Mouse (Mus musculus): ENCODE measurements at regions not wholly inside any gene's neighbourhood (a gene's known extent, or its start where the extent isn't known, plus 50 kb on each side); places are given as distances from the start of the nearest gene placed in this dataset.
A peak's percentile ranks its signal among the peaks of the same experiment; 100 is the strongest.
"Not testable (repeated sequence)": the region's sequence is repeated elsewhere in the genome, so short reads cannot be mapped to it uniquely, and the experiment has no call there.

GRCm38 (mm10) chr16:20814240-20814639 is 79.9 kb upstream of the Thpo start:
- DNase-seq (ENCODE audit: low spot score) (no peak), ATAC-seq (ENCODE audit: low FRiP score) (no peak)
- no peak overlapping the region for H3K9ac ChIP-seq (ENCODE audit: low read depth, low read length)
- H3K27ac ChIP-seq (ENCODE audit: low read depth, low read length), result no peak overlapping the region
- H3K27me3 ChIP-seq (ENCODE audit: control insufficient read depth, insufficient read depth, low read length), result no peaks in the 10 kb centered on the region
- no peak overlapping the region for H3K4me2 ChIP-seq (replicated peaks; ENCODE audit: low read depth, low read length)
- H3K4me1 ChIP-seq (replicated peaks; ENCODE audit: control insufficient read depth, insufficient read depth, low read length), result no peaks in the 10 kb centered on the region
- H3K36me3 ChIP-seq (ENCODE audit: control insufficient read depth, insufficient read depth, low read length), result no peaks in the 10 kb centered on the region
- H3K4me3 ChIP-seq (ENCODE audit: low read depth, low read length), result no peak overlapping the region
- H3K9me3 ChIP-seq (ENCODE audit: control insufficient read depth, low read length), result no peaks in the 10 kb centered on the region

- not testable (repeated sequence) for H3K27ac ChIP-seq (ENCODE audit: low read depth, low read length); H3K36me3 ChIP-seq (ENCODE audit: control insufficient read depth, insufficient read depth, low read length); H3K4me2 ChIP-seq (replicated peaks; ENCODE audit: low read depth, low read length); H3K9me3 ChIP-seq (ENCODE audit: control insufficient read depth, low read length); H3K27me3 ChIP-seq (ENCODE audit: control insufficient read depth, insufficient read depth, low read length); H3K4me3 ChIP-seq (ENCODE audit: low read depth, low read length); ATAC-seq (ENCODE audit: low FRiP score); H3K4me1 ChIP-seq (replicated peaks; ENCODE audit: control insufficient read depth, insufficient read depth, low read length); DNase-seq (ENCODE audit: low spot score); H3K9ac ChIP-seq (ENCODE audit: low read depth, low read length)
- WGBS, result 69% methylated on average over 5 of the region's 5 CpGs
These were observed 77.7 kb upstream of the Thpo start for GRCm38 (mm10) chr16:20812025-20812424.

- Histone ChIP-seq H3K4me3 (ENCODE audit: low read depth, low read length) (no peak overlapping the region), H3K9me3 (ENCODE audit: control insufficient read depth, low read length) (no peaks in the 10 kb centered on the region), H3K9ac (ENCODE audit: low read depth, low read length) (no peak overlapping the region), H3K4me1 (replicated peaks; ENCODE audit: control insufficient read depth, insufficient read depth, low read length) (no peaks in the 10 kb centered on the region), H3K27ac (ENCODE audit: low read depth, low read length) (no peak overlapping the region), H3K27me3 (ENCODE audit: control insufficient read depth, insufficient read depth, low read length) (no peaks in the 10 kb centered on the region), H3K36me3 (ENCODE audit: control insufficient read depth, insufficient read depth, low read length) (no peaks in the 10 kb centered on the region), H3K4me2 (replicated peaks; ENCODE audit: low read depth, low read length) (no peak overlapping the region)
- DNase-seq (ENCODE audit: low spot score) (no peak), ATAC-seq (ENCODE audit: low FRiP score) (no peak)
- WGBS, result 85% methylated on average over 3 of the region's 3 CpGs
These were observed 76.0 kb upstream of the Thpo start for GRCm38 (mm10) chr16:20810322-20810721.

GRCm38 (mm10) chr16:20808263-20808662 is 74.0 kb upstream of the Thpo start:
- Histone ChIP-seq H3K27me3 (ENCODE audit: control insufficient read depth, insufficient read depth, low read length) (no peaks in the 10 kb centered on the region), H3K4me3 (ENCODE audit: low read depth, low read length) (no peak overlapping the region), H3K4me2 (replicated peaks; ENCODE audit: low read depth, low read length) (no peak overlapping the region), H3K27ac (ENCODE audit: low read depth, low read length) (no peak overlapping the region), H3K9me3 (ENCODE audit: control insufficient read depth, low read length) (no peaks in the 10 kb centered on the region), H3K4me1 (replicated peaks; ENCODE audit: control insufficient read depth, insufficient read depth, low read length) (0 out of 2 replicates have a peak, but pooled peaks cover 2% of the 10 kb centered on the region), H3K36me3 (ENCODE audit: control insufficient read depth, insufficient read depth, low read length) (no peaks in the 10 kb centered on the region), H3K9ac (ENCODE audit: low read depth, low read length) (no peak overlapping the region)
- 90% methylated on average over 2 of the region's 2 CpGs for WGBS
- ATAC-seq (ENCODE audit: low FRiP score) (no peak), DNase-seq (ENCODE audit: low spot score) (no peak)

- Histone ChIP-seq H3K9me3 (ENCODE audit: control insufficient read depth, low read length) (no peaks in the 10 kb centered on the region), H3K27ac (ENCODE audit: low read depth, low read length) (no peak overlapping the region)
- WGBS, result 89% methylated on average over 7 of the region's 7 CpGs
These were observed 72.4 kb upstream of the Thpo start for GRCm38 (mm10) chr16:20806739-20807138.

GRCm38 (mm10) chr16:20805793-20806192 is 71.5 kb upstream of the Thpo start:
- 88% methylated on average over 6 of the region's 6 CpGs for WGBS
- Histone ChIP-seq H3K4me1 (replicated peaks; ENCODE audit: control insufficient read depth, insufficient read depth, low read length) (0 out of 2 replicates have a peak, but pooled peaks cover 2% of the 10 kb centered on the region), H3K36me3 (ENCODE audit: control insufficient read depth, insufficient read depth, low read length) (no peaks in the 10 kb centered on the region), H3K4me2 (replicated peaks; ENCODE audit: low read depth, low read length) (no peak overlapping the region), H3K27ac (ENCODE audit: low read depth, low read length) (no peak overlapping the region), H3K9me3 (ENCODE audit: control insufficient read depth, low read length) (no peaks in the 10 kb centered on the region), H3K9ac (ENCODE audit: low read depth, low read length) (no peak overlapping the region), H3K27me3 (ENCODE audit: control insufficient read depth, insufficient read depth, low read length) (no peaks in the 10 kb centered on the region), H3K4me3 (ENCODE audit: low read depth, low read length) (no peak overlapping the region)
- DNase-seq (ENCODE audit: low spot score) (no peak), ATAC-seq (ENCODE audit: low FRiP score) (no peak)

More at GRCm38 (mm10) chr16:20806739-20807138, 72.4 kb upstream of the Thpo start:
- Histone ChIP-seq H3K4me2 (replicated peaks; ENCODE audit: low read depth, low read length) (no peak overlapping the region), H3K4me1 (replicated peaks; ENCODE audit: control insufficient read depth, insufficient read depth, low read length) (0 out of 2 replicates have a peak, but pooled peaks cover 2% of the 10 kb centered on the region), H3K27me3 (ENCODE audit: control insufficient read depth, insufficient read depth, low read length) (no peaks in the 10 kb centered on the region), H3K36me3 (ENCODE audit: control insufficient read depth, insufficient read depth, low read length) (no peaks in the 10 kb centered on the region), H3K9ac (ENCODE audit: low read depth, low read length) (no peak overlapping the region), H3K4me3 (ENCODE audit: low read depth, low read length) (no peak overlapping the region)
- ATAC-seq (ENCODE audit: low FRiP score), result no peak
- DNase-seq (ENCODE audit: low spot score), result no peak

- H3K4me3 ChIP-seq (ENCODE audit: low read depth, low read length), result peak overlapping the region; percentile 31
- no peaks in the 10 kb centered on the region for H3K9me3 ChIP-seq (ENCODE audit: control insufficient read depth, low read length)
- H3K4me1 ChIP-seq (replicated peaks; ENCODE audit: control insufficient read depth, insufficient read depth, low read length), result 0 out of 2 replicates have a peak, but pooled peaks cover 2% of the 10 kb centered on the region
- DNase-seq (ENCODE audit: low spot score) (no peak), ATAC-seq (ENCODE audit: low FRiP score) (peak; percentile 63; the same call in 1 of the 2 replicates)
- H3K9ac ChIP-seq (ENCODE audit: low read depth, low read length), result no peak overlapping the region; the same call in 1 of the 2 replicates
- peak overlapping the region; percentile 62 for H3K4me2 ChIP-seq (replicated peaks; ENCODE audit: low read depth, low read length)
- H3K27ac ChIP-seq (ENCODE audit: low read depth, low read length), result no peak overlapping the region
- no peaks in the 10 kb centered on the region for H3K36me3 ChIP-seq (ENCODE audit: control insufficient read depth, insufficient read depth, low read length)
- H3K27me3 ChIP-seq (ENCODE audit: control insufficient read depth, insufficient read depth, low read length), result no peaks in the 10 kb centered on the region
- WGBS, result 13% methylated on average over 6 of the region's 6 CpGs
These were observed 70.8 kb upstream of the Thpo start for GRCm38 (mm10) chr16:20805086-20805485.

GRCm38 (mm10) chr16:20804601-20805017 is 70.3 kb upstream of the Thpo start:
- Histone ChIP-seq H3K27me3 (ENCODE audit: control insufficient read depth, insufficient read depth, low read length) (no peaks in the 10 kb centered on the region), H3K9ac (ENCODE audit: low read depth, low read length) (peak overlapping the region; percentile 58), H3K9me3 (ENCODE audit: control insufficient read depth, low read length) (no peaks in the 10 kb centered on the region), H3K36me3 (ENCODE audit: control insufficient read depth, insufficient read depth, low read length) (no peaks in the 10 kb centered on the region), H3K27ac (ENCODE audit: low read depth, low read length) (no peak overlapping the region), H3K4me2 (replicated peaks; ENCODE audit: low read depth, low read length) (peak overlapping the region; percentile 62), H3K4me3 (ENCODE audit: low read depth, low read length) (peak overlapping the region; percentile 31), H3K4me1 (replicated peaks; ENCODE audit: control insufficient read depth, insufficient read depth, low read length) (0 out of 2 replicates have a peak, but pooled peaks cover 2% of the 10 kb centered on the region)
- under 1% methylated on average over 7 of the region's 10 CpGs for WGBS
- DNase-seq (ENCODE audit: low spot score) (peak; percentile 85), ATAC-seq (ENCODE audit: low FRiP score) (peak; percentile 82)

GRCm38 (mm10) chr16:20803278-20803930 is 69.1 kb upstream of the Thpo start:
- WGBS, result 78% methylated on average over 7 of the region's 7 CpGs
- H3K36me3 ChIP-seq (ENCODE audit: control insufficient read depth, insufficient read depth, low read length), result no peaks in the 10 kb centered on the region
- H3K9ac ChIP-seq (ENCODE audit: low read depth, low read length), result no peak overlapping the region
- H3K27ac ChIP-seq (ENCODE audit: low read depth, low read length), result no peak overlapping the region
- no peaks in the 10 kb centered on the region for H3K27me3 ChIP-seq (ENCODE audit: control insufficient read depth, insufficient read depth, low read length)
- ATAC-seq (ENCODE audit: low FRiP score), result no peak
- H3K4me2 ChIP-seq (replicated peaks; ENCODE audit: low read depth, low read length), result no peak overlapping the region
- H3K4me1 ChIP-seq (replicated peaks; ENCODE audit: control insufficient read depth, insufficient read depth, low read length), result 0 out of 2 replicates have a peak, but pooled peaks cover 2% of the 10 kb centered on the region
- H3K4me3 ChIP-seq (ENCODE audit: low read depth, low read length), result no peak overlapping the region
- H3K9me3 ChIP-seq (ENCODE audit: control insufficient read depth, low read length), result no peaks in the 10 kb centered on the region
- no peak for DNase-seq (ENCODE audit: low spot score)
